Mouse (Mus musculus) CH12.LX (cell line): Measurements from ENCODE around the gene Gas7. TPM values are rescaled to one million over a fixed set of nuclear protein-coding genes. Genes with fewer than 3 reads are reported as not detected.

Experiments used
- DNase-seq: peaks from one replicate; pipeline ENCODE4 v3.0.0-alpha.2; 2013; ENCODE audit errors: extremely low read depth
- H3K27ac ChIP-seq: 2 replicates; pipeline ENCODE4 v1.5.1; 2012; ENCODE audit warnings: low read depth, mild to moderate bottlenecking, control low read depth, moderate library complexity; ENCODE audit not compliant: insufficient read depth
- H3K27me3 ChIP-seq: replicated peaks from 2 replicates; pipeline ENCODE3; 2012; ENCODE audit warnings: inconsistent platforms
- H3K36me3 ChIP-seq, 2 experiments: replicated peaks in 1 of 2; 2 replicates each; pipeline versions ENCODE3 to v1.6.1; 2012; ENCODE audit warnings: inconsistent platforms in 1 of 2, low read length in 1 of 2, mild to moderate bottlenecking in 1 of 2, mixed read lengths in 1 of 2, moderate library complexity in 1 of 2; ENCODE audit not compliant: control insufficient read depth in 1 of 2, insufficient read depth in 1 of 2
- H3K4me1 ChIP-seq, 2 experiments: 2 replicates each; pipeline ENCODE4 v1.6.1; 2012; ENCODE audit warnings: inconsistent platforms in 1 of 2, moderate library complexity in 1 of 2; ENCODE audit not compliant: insufficient read depth in 2 of 2, control insufficient read depth in 1 of 2
- H3K4me2 ChIP-seq: 2 replicates; pipeline ENCODE4 v1.6.1; 2012; ENCODE audit warnings: low read depth, mild to moderate bottlenecking, control low read depth; ENCODE audit not compliant: poor library complexity, insufficient read depth, severe bottlenecking
- H3K4me3 ChIP-seq, 3 experiments: fragments of 150-350 bp in 1 of 3; sonication (generic) in 1 of 3; replicated peaks in 1 of 3; 2 replicates each; pipeline versions ENCODE3 to v1.5.1; 2011 to 2012; ENCODE audit warnings: low read depth in 2 of 3, low read length in 2 of 3, mild to moderate bottlenecking in 2 of 3, moderate library complexity in 2 of 3, control low read depth in 1 of 3, improper control_type of control experiment in 1 of 3, inconsistent platforms in 1 of 3, mixed read lengths in 1 of 3; ENCODE audit not compliant: poor library complexity in 1 of 3
- H3K79me2 ChIP-seq: replicated peaks from 2 replicates; pipeline ENCODE4 v1.6.1; 2012; ENCODE audit warnings: mild to moderate bottlenecking, moderate library complexity; ENCODE audit not compliant: control insufficient read depth, poor library complexity, insufficient read depth, severe bottlenecking; ENCODE audit errors: extremely low read depth
- H3K9ac ChIP-seq: 2 replicates; pipeline ENCODE4 v1.6.1; 2012; ENCODE audit warnings: low read depth, mild to moderate bottlenecking, control low read depth, moderate library complexity; ENCODE audit not compliant: insufficient read depth
- H3K9me3 ChIP-seq: replicated peaks from 2 replicates; pipeline ENCODE3; 2012; ENCODE audit warnings: low read length, inconsistent platforms, mixed read lengths
- CHD1 ChIP-seq: IDR thresholded peaks from 2 replicates; pipeline ENCODE4 v1.6.1; 2012; ENCODE audit warnings: low read depth, low read length, improper control_type of control experiment, inconsistent platforms
- CHD2 ChIP-seq: IDR thresholded peaks from 2 replicates; pipeline ENCODE4 v1.6.1; 2011; ENCODE audit warnings: low read length, improper control_type of control experiment
- CTCF ChIP-seq, 2 experiments: IDR thresholded peaks in 1 of 2; conservative IDR thresholded peaks in 1 of 2; 2 replicates each; pipeline ENCODE4 v1.5.1; 2011 to 2012; ENCODE audit warnings: low read depth in 2 of 2, low read length in 2 of 2, improper control_type of control experiment in 1 of 2, inconsistent platforms in 1 of 2, mild to moderate bottlenecking in 1 of 2, moderate library complexity in 1 of 2
- E2F4 ChIP-seq: IDR thresholded peaks from 2 replicates; pipeline ENCODE4 v1.6.1; 2011; ENCODE audit warnings: low read depth, low read length, improper control_type of control experiment; ENCODE audit not compliant: insufficient replicate concordance
- ELF1 ChIP-seq: IDR thresholded peaks from 2 replicates; pipeline ENCODE4 v1.6.1; 2014; ENCODE audit warnings: low read depth, mild to moderate bottlenecking, inconsistent platforms, low read length, improper control_type of control experiment
- GABPA ChIP-seq: IDR thresholded peaks from 2 replicates; pipeline ENCODE4 v1.6.1; 2012; ENCODE audit warnings: low read depth, low read length, improper control_type of control experiment, inconsistent platforms; ENCODE audit not compliant: insufficient replicate concordance
- HCFC1 ChIP-seq: IDR thresholded peaks from 2 replicates; pipeline ENCODE4 v1.6.1; 2012; ENCODE audit warnings: low read depth, mild to moderate bottlenecking, inconsistent platforms, low read length, improper control_type of control experiment
- JUND ChIP-seq: conservative IDR thresholded peaks from 2 replicates; pipeline ENCODE4 v1.6.1; 2011; ENCODE audit warnings: low read depth, low read length, improper control_type of control experiment
- KAT2A ChIP-seq: IDR thresholded peaks from 2 replicates; pipeline ENCODE4 v1.6.1; 2012; ENCODE audit warnings: low read length, improper control_type of control experiment, inconsistent platforms; ENCODE audit not compliant: insufficient replicate concordance
- MAZ ChIP-seq: IDR thresholded peaks from 2 replicates; pipeline ENCODE4 v1.6.1; 2012; ENCODE audit warnings: low read depth, mild to moderate bottlenecking, inconsistent platforms, low read length, improper control_type of control experiment, moderate library complexity
- MEF2A ChIP-seq: IDR thresholded peaks from 2 replicates; pipeline ENCODE4 v1.6.1; 2014; ENCODE audit warnings: low read depth, mild to moderate bottlenecking, inconsistent platforms, low read length, improper control_type of control experiment, borderline replicate concordance
- MXI1 ChIP-seq: IDR thresholded peaks from 2 replicates; pipeline ENCODE4 v1.6.1; 2011; ENCODE audit warnings: mild to moderate bottlenecking, low read depth, low read length, improper control_type of control experiment
- MYC ChIP-seq: IDR thresholded peaks from 2 replicates; pipeline ENCODE4 v1.6.1; 2011; ENCODE audit warnings: low read depth, mild to moderate bottlenecking, improper control_type of control experiment, low read length
- NELFE ChIP-seq: IDR thresholded peaks from 2 replicates; pipeline ENCODE4 v1.6.1; 2011; ENCODE audit warnings: low read depth, low read length, improper control_type of control experiment
- NRF1 ChIP-seq: IDR thresholded peaks from 2 replicates; pipeline ENCODE4 v1.6.1; 2014; ENCODE audit warnings: low read depth, mild to moderate bottlenecking, inconsistent platforms, low read length, improper control_type of control experiment, moderate library complexity
- POLR2A ChIP-seq: IDR thresholded peaks from 2 replicates; pipeline ENCODE4 v1.6.1; 2011; ENCODE audit warnings: low read depth, mild to moderate bottlenecking, improper control_type of control experiment, low read length
- POLR2AphosphoS2 ChIP-seq: IDR thresholded peaks from 2 replicates; pipeline ENCODE4 v1.6.1; 2011; ENCODE audit warnings: low read depth, low read length, improper control_type of control experiment
- RAD21 ChIP-seq: IDR thresholded peaks from 2 replicates; pipeline ENCODE4 v1.6.1; 2011; ENCODE audit warnings: low read depth, mild to moderate bottlenecking, low read length, improper control_type of control experiment, moderate library complexity
- RCOR1 ChIP-seq: conservative IDR thresholded peaks from 2 replicates; pipeline ENCODE4 v1.6.1; 2012; ENCODE audit warnings: low read depth, mild to moderate bottlenecking, inconsistent platforms, low read length, improper control_type of control experiment
- TCF12 ChIP-seq: IDR thresholded peaks from 2 replicates; pipeline ENCODE4 v1.6.1; 2014; ENCODE audit warnings: low read depth, mild to moderate bottlenecking, inconsistent platforms, low read length, improper control_type of control experiment
- USF1 ChIP-seq: IDR thresholded peaks from 2 replicates; pipeline ENCODE4 v1.6.1; 2014; ENCODE audit warnings: low read depth, mild to moderate bottlenecking, inconsistent platforms, low read length, improper control_type of control experiment
- USF2 ChIP-seq: conservative IDR thresholded peaks from 2 replicates; pipeline ENCODE4 v1.6.1; 2011; ENCODE audit warnings: low read depth, low read length, improper control_type of control experiment
- ZKSCAN1 ChIP-seq: IDR thresholded peaks from 2 replicates; pipeline ENCODE4 v1.6.1; 2012; ENCODE audit warnings: low read depth, inconsistent platforms, low read length, improper control_type of control experiment, borderline replicate concordance
- ZMIZ1 ChIP-seq: IDR thresholded peaks from 2 replicates; pipeline ENCODE4 v1.6.1; 2012; ENCODE audit warnings: low read depth, mild to moderate bottlenecking, inconsistent platforms, low read length, improper control_type of control experiment
- ZNF384 ChIP-seq: IDR thresholded peaks from 2 replicates; pipeline ENCODE4 v1.6.1; 2012; ENCODE audit warnings: low read depth, low read length, improper control_type of control experiment, inconsistent platforms
- dilution Hi-C: fragments of 300-500 bp; cut with MboI; formaldehyde crosslinking; loops from 2 replicates; pipeline ENCODE4 v1.14.3; 2020; ENCODE audit warnings: low sequenced_read_pairs; ENCODE audit not compliant: extremely low pct_unique_long_range_greater_than_20kb, extremely low pct_ligation_motif_present
- in situ Hi-C: fragments of 300-500 bp; cut with MboI; formaldehyde crosslinking; loops from 3 replicates; pipeline ENCODE4 v1.14.3; 2019; ENCODE audit warnings: low sequenced_read_pairs, low pct_ligation_motif_present, low pct_unique_long_range_greater_than_20kb, mixed read lengths
- polyA plus RNA-seq: library from polyadenylated mRNA; unstranded; fragments of >175 nt; gene quantifications from 2 replicates; pipeline ENCODE4 v1.2.1, GENCODE M21; 2012; ENCODE audit warnings: low read depth; ENCODE audit not compliant: insufficient read length
- total RNA-seq, 2 experiments: library from RNA; depleted of rRNA; stranded (reverse); fragments of 300-350 nt in 1 of 2; fragments of >200 nt in 1 of 2; gene quantifications; 2 replicates each; pipeline ENCODE4 v1.2.3; 2012 to 2014

The Gas7 gene
- total and polyA plus RNA-seq, 3 experiments: 7.0 to 20.8 (median 7.0) TPM

DNA sequence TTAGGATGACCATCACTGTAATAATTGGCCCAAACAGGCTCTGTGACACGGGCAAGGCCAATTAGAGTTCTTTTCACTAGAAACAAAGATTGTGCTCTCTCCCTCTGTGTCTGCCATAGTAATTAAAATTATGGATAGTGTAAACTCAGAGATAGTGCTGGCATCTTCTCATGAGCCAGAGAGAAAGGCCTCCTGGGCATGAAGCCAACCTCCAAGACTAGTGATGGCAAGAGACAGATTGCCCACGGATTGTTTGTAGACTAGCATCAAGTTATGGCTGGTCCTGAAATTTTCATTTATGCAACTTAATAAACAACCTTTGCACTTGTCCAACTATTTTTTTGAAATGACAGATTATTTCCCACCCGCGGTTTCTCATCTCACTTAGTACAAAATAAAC, 257.7 kb downstream of the Gas7 start:
- no peaks in the 10 kb centered on the region for H3K9me3 ChIP-seq
- no peak overlapping the region for H3K9ac ChIP-seq
- DNase-seq: no peak
- H3K4me2 ChIP-seq: no peak overlapping the region
- dilution Hi-C loops (no loop called here), in situ Hi-C loops (no loop called here)
- TF ChIP-seq RCOR1 (no peak), POLR2AphosphoS2 (no peak)
- H3K4me1 ChIP-seq: 0 out of 4 replicates have a peak, but pooled peaks cover 0 to 3% of the 10 kb centered on the region in 2 experiments
- peaks cover 3% of the 10 kb centered on the region for H3K27me3 ChIP-seq
- no peaks in the 10 kb centered on the region for H3K36me3 ChIP-seq
- H3K27ac ChIP-seq: no peak overlapping the region
- H3K79me2 ChIP-seq: no peaks in the 10 kb centered on the region
- H3K4me3 ChIP-seq: no peak overlapping the region

DNA sequence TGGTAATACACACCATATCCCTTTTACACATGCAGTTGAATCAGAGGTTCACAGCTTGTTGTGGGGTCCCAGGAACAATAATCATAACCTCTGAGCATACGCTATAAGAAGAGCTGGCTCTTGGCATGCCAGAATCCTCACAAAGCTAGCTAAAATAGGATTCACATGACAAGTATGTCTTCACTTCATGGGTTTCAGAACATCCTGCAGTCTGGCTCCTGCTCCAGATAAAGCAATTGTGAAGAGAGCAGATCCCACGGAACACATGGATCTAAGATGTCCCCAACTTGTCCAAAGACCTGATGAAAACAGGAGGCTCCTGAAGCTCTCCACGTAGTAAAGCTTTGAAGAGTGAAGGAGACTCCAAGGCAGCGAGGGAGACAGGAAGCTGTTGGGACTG, 260.1 kb downstream of the Gas7 start:
- DNase-seq: no peak
- dilution Hi-C loops (no loop called here), in situ Hi-C loops (no loop called here)
- no peak overlapping the region for H3K27ac ChIP-seq
- H3K4me1 ChIP-seq: peaks cover 8 to 12% of the 10 kb centered on the region in 2 experiments; a peak in 2 of 4 replicates
- TF ChIP-seq GABPA (no peak), ZKSCAN1 (no peak), MXI1 (no peak), MEF2A (no peak), USF1 (no peak), CTCF (conservative IDR thresholded peaks at IDR 0.05 in 1 of 2, IDR thresholded peaks at IDR 0.05 in 1 of 2; ENCODE audit: low read depth in 2 of 2, low read length in 2 of 2) (no peak), NELFE (no peak), ELF1 (no peak), KAT2A (no peak), USF2 (no peak)
- H3K79me2 ChIP-seq: no peaks in the 10 kb centered on the region
- no peak overlapping the region for H3K9ac ChIP-seq
- no peaks in the 10 kb centered on the region for H3K9me3 ChIP-seq
- H3K36me3 ChIP-seq: no peaks in the 10 kb centered on the region
- H3K4me2 ChIP-seq: no peak overlapping the region
- no peak overlapping the region for H3K4me3 ChIP-seq
- no peaks in the 10 kb centered on the region for H3K27me3 ChIP-seq

DNA sequence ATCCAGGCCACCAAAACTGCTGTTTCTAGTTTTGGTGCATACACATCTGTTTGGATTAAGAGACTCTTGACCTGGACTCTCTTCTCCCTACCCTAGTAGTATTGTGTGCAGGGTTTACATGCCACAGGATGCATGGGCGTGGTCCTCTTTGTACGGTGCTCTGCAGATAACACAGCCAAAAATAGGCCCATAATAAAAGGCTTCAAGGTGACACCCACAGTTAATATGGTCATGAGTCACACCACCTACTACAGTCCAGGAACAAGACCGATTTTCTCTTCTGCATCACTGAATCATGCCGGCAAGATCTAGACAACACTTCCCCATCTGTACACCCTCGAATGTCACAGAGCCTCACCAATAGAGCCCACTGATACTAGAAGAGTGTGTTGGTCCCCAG, 266.2 kb downstream of the Gas7 start:
- no peak for TF ChIP-seq MAZ
- no peak for TF ChIP-seq HCFC1
- no peak for TF ChIP-seq ELF1
- no peak for TF ChIP-seq E2F4
- no peak for TF ChIP-seq USF1
- TF ChIP-seq POLR2AphosphoS2: no peak
- TF ChIP-seq CHD2: no peak
- no peak for TF ChIP-seq ZNF384
- no peak for TF ChIP-seq TCF12
- TF ChIP-seq JUND: no peak
- no peak for TF ChIP-seq CHD1
- TF ChIP-seq RCOR1: no peak
- no peak for TF ChIP-seq CTCF (conservative IDR thresholded peaks at IDR 0.05 in 1 of 2, IDR thresholded peaks at IDR 0.05 in 1 of 2; ENCODE audit: low read depth in 2 of 2, low read length in 2 of 2)
- TF ChIP-seq NRF1: no peak
- no peak for TF ChIP-seq GABPA
- no peak for TF ChIP-seq POLR2A
- TF ChIP-seq ZMIZ1: no peak
- no peak for TF ChIP-seq MYC
- no peak for TF ChIP-seq RAD21
- no peaks in the 10 kb centered on the region for H3K27me3 ChIP-seq
- no peaks in the 10 kb centered on the region for H3K79me2 ChIP-seq
- no peaks in the 10 kb centered on the region for H3K36me3 ChIP-seq
- H3K4me3 ChIP-seq: no peak overlapping the region
- peak; percentile 38 for DNase-seq
- dilution Hi-C loops: no loop called here
- no peak overlapping the region for H3K27ac ChIP-seq
- H3K9ac ChIP-seq: no peak overlapping the region
- peaks cover 23 to 62% of the 10 kb centered on the region in 2 experiments for H3K4me1 ChIP-seq
- in situ Hi-C loops: no loop called here
- no peaks in the 10 kb centered on the region for H3K9me3 ChIP-seq
- H3K4me2 ChIP-seq: no peak overlapping the region
